Mouse (Mus musculus) lung, embryonic 16.5 days (tissue): ENCODE measurements around the gene Lman1l. TPM values are rescaled to one million over a fixed set of nuclear protein-coding genes. Genes with fewer than 3 reads are reported as not detected.
A peak's percentile ranks its signal among the peaks of the same experiment; 100 is the strongest.

Experiments used
- ATAC-seq: fragments of 200-750 bp; cut with Nextera tagmentation; 2 replicates; pipeline ENCODE4 v1.8.0; 2017; ENCODE audit warnings: low read depth, mild to moderate bottlenecking, moderate library complexity
- H3K27ac ChIP-seq: fragments of 300-500 bp; sonication (generic); 2 replicates; pipeline ENCODE4 v1.5.1; 2014; ENCODE audit warnings: mild to moderate bottlenecking, control low read depth, low read length
- H3K27me3 ChIP-seq: fragments of 300-500 bp; sonication (generic); 2 replicates; pipeline ENCODE4 v1.6.1; 2014; ENCODE audit warnings: low read depth, low read length, mixed read lengths; ENCODE audit not compliant: control insufficient read depth, insufficient read depth
- H3K36me3 ChIP-seq: fragments of 300-500 bp; sonication (generic); 2 replicates; pipeline ENCODE4 v1.6.1; 2014; ENCODE audit warnings: low read length; ENCODE audit not compliant: control insufficient read depth, insufficient read depth
- H3K4me1 ChIP-seq: fragments of 300-500 bp; sonication (generic); replicated peaks from 2 replicates; pipeline ENCODE4 v1.6.1; 2014; ENCODE audit warnings: low read length, mixed read lengths; ENCODE audit not compliant: control insufficient read depth, insufficient read depth
- H3K4me2 ChIP-seq: fragments of 300-500 bp; sonication (generic); 2 replicates; pipeline ENCODE4 v1.6.1; 2014; ENCODE audit warnings: low read depth, low read length, control low read depth
- H3K4me3 ChIP-seq: fragments of 300-500 bp; sonication (generic); 2 replicates; pipeline ENCODE4 v1.5.1; 2014; ENCODE audit warnings: mild to moderate bottlenecking, low read length, control low read depth
- H3K9ac ChIP-seq: fragments of 300-500 bp; sonication (generic); 2 replicates; pipeline ENCODE4 v1.6.1; 2014; ENCODE audit warnings: low read length, control low read depth
- H3K9me3 ChIP-seq: fragments of 300-500 bp; sonication (generic); 2 replicates; pipeline ENCODE4 v1.6.1; 2016; ENCODE audit warnings: low read length; ENCODE audit not compliant: control insufficient read depth
- WGBS: fragments of 180-500 bp; shearing (Covaris S2); extraction: QIAGEN DNeasy Blood & Tissue Kit; methylation state at CpG from one replicate; pipeline ENCODE4 v1.1.7; 2014; 5-methylcytosine and 5-hydroxymethylcytosine counted together
- polyA plus RNA-seq: library from polyadenylated mRNA; unstranded; fragments of >200 nt; fragmentation: Nextera tagmentation; extraction: Ambion mirVana; gene quantifications from 2 replicates; pipeline ENCODE4 v1.2.1, GENCODE M21; 2015

The Lman1l gene
- polyA plus RNA-seq, 1 experiment from 2014 or later, result not detected

DNA sequence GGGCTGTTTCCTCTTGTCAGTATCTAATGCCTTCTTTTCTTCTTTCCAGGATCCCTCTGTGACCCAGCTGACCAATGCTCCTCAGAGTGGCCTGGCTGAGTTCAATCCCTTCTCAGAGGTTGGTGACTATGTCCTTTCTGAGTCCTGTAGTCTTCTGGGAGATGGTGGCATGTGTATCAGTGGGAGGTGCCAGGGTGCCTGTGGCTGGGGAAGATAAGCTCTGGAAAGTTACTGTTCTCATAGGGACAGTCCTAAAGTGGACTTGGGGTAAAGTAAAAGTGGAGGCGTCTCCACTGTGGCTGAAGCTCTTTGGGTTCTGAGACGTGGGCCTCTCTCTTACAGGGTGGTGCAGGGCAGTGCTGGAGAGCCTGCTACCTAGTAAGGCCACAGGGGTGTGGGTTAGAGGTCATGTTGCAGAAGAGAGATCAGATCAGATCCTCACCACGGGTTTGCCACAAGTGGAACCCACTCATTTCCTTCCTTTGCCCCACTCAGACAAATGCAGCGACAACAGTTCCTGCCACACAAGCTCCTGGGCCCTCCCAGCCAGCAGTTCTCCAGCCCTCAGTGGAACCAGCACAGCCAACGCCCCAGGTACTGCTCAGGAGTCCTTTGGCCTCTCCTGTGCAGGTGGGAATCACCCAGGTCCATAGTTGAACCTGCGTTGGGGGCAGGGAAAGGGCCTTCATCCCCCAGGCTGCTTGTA, 43.3 kb downstream of the Lman1l start:
- 76% methylated on average over 6 of the region's 6 CpGs for WGBS
- H3K4me3 ChIP-seq, result no peak overlapping the region
- peaks cover 23% of the 10 kb centered on the region for H3K36me3 ChIP-seq
- H3K9ac ChIP-seq, result no peak overlapping the region
- H3K27ac ChIP-seq, result no peak overlapping the region
- no peak overlapping the region for H3K4me2 ChIP-seq
- no peak for ATAC-seq
- H3K9me3 ChIP-seq, result no peaks in the 10 kb centered on the region
- no peaks in the 10 kb centered on the region for H3K4me1 ChIP-seq
- no peaks in the 10 kb centered on the region for H3K27me3 ChIP-seq

DNA sequence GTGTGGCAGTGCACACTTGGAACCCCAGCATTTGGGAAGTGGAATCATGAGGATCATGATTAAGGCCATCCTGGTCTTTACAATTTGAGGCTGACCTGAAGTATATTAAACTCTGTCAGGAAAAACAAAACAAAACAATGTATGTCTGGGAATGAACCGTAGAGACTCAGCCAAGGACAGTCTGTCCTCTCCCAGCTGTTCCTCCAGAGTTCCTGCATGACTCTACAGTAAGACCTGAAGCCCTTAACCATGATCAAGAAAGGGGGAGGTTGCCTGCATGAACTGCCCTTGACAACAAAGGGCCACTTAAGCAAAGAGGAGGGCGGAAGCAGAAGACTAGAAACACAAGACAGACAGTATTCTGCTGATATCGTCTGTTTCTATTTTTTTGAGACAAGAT, 45.0 kb downstream of the Lman1l start:
- Histone ChIP-seq H3K9me3 (no peaks in the 10 kb centered on the region), H3K27ac (no peak overlapping the region), H3K4me1 (no peaks in the 10 kb centered on the region), H3K4me2 (no peak overlapping the region), H3K4me3 (no peak overlapping the region), H3K27me3 (no peaks in the 10 kb centered on the region), H3K36me3 (peaks cover 21% of the 10 kb centered on the region), H3K9ac (no peak overlapping the region)
- WGBS, result 69% methylated on average over 3 of the region's 3 CpGs
- ATAC-seq, result no peak

- H3K27me3 ChIP-seq, result no peaks in the 10 kb centered on the region
- no peak overlapping the region for H3K9ac ChIP-seq
- no peak for ATAC-seq
- H3K4me2 ChIP-seq, result no peak overlapping the region
- H3K36me3 ChIP-seq, result peaks cover 13% of the 10 kb centered on the region
- H3K4me1 ChIP-seq, result no peaks in the 10 kb centered on the region
- H3K27ac ChIP-seq, result no peak overlapping the region
- no peaks in the 10 kb centered on the region for H3K9me3 ChIP-seq
- no peak overlapping the region for H3K4me3 ChIP-seq
Measured at GRCm38 (mm10) chr9:57574397-57574796, 46.2 kb downstream of the Lman1l start.

- Histone ChIP-seq H3K9ac (no peak overlapping the region), H3K9me3 (no peaks in the 10 kb centered on the region), H3K4me3 (no peak overlapping the region), H3K4me2 (no peak overlapping the region), H3K36me3 (peaks cover 2% of the 10 kb centered on the region; the same call in 1 of the 2 replicates), H3K4me1 (0 out of 2 replicates have a peak, but pooled peaks cover 2% of the 10 kb centered on the region), H3K27ac (no peak overlapping the region), H3K27me3 (no peaks in the 10 kb centered on the region)
- 92% methylated on average over 6 of the region's 6 CpGs for WGBS
- no peak for ATAC-seq
Measured at GRCm38 (mm10) chr9:57568500-57568899, 52.1 kb downstream of the Lman1l start.

DNA sequence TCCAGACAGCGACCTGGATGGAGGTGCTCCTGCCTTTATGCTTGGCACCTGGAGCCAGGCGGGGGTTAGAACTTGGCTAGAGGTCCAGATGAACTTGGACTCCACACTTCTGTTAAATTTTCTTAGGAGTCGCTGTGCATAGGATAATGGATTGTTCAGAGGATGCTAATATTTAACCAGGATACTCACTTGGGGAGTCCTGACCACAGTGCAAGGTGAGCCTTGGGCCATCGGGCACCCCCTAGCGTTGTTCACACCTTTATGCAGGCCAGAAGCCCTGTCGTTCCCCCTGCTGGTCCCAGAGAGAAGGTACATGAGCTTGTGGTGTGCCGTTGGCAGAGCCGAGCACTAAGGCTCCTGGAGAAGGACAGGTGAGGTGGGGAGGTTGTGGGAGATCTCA, 53.7 kb downstream of the Lman1l start:
- 47% methylated on average over 8 of the region's 8 CpGs for WGBS
- no peak overlapping the region for H3K27ac ChIP-seq
- peaks cover 13% of the 10 kb centered on the region for H3K4me1 ChIP-seq
- no peak for ATAC-seq
- no peak overlapping the region for H3K4me2 ChIP-seq
- no peak overlapping the region for H3K4me3 ChIP-seq
- H3K9me3 ChIP-seq, result no peaks in the 10 kb centered on the region
- H3K27me3 ChIP-seq, result no peaks in the 10 kb centered on the region
- peaks cover 2% of the 10 kb centered on the region; the same call in 1 of the 2 replicates for H3K36me3 ChIP-seq
- no peak overlapping the region for H3K9ac ChIP-seq

GRCm38 (mm10) chr9:57565741-57566221, 54.8 kb downstream of the Lman1l start:
- H3K27me3 ChIP-seq, result no peaks in the 10 kb centered on the region
- H3K36me3 ChIP-seq, result no peaks in the 10 kb centered on the region
- H3K4me2 ChIP-seq, result no peak overlapping the region
- no peak overlapping the region for H3K9ac ChIP-seq
- 42% methylated on average over 10 of the region's 10 CpGs for whole genome bisulfite sequencing
- H3K4me3 ChIP-seq, result no peak overlapping the region
- ATAC-seq, result no peak
- H3K9me3 ChIP-seq, result no peaks in the 10 kb centered on the region
- H3K27ac ChIP-seq, result no peak overlapping the region
- peaks cover 19% of the 10 kb centered on the region for H3K4me1 ChIP-seq

- 79% methylated on average over 6 of the region's 6 CpGs for WGBS
- peaks cover 19% of the 10 kb centered on the region for H3K4me1 ChIP-seq
- H3K4me3 ChIP-seq, result no peak overlapping the region
- H3K9ac ChIP-seq, result no peak overlapping the region
- no peak overlapping the region for H3K4me2 ChIP-seq
- no peak overlapping the region for H3K27ac ChIP-seq
- no peak for ATAC-seq
- no peaks in the 10 kb centered on the region for H3K9me3 ChIP-seq
- no peaks in the 10 kb centered on the region for H3K36me3 ChIP-seq
- H3K27me3 ChIP-seq, result no peaks in the 10 kb centered on the region
Measured at GRCm38 (mm10) chr9:57564609-57565008, 56.0 kb downstream of the Lman1l start.

DNA sequence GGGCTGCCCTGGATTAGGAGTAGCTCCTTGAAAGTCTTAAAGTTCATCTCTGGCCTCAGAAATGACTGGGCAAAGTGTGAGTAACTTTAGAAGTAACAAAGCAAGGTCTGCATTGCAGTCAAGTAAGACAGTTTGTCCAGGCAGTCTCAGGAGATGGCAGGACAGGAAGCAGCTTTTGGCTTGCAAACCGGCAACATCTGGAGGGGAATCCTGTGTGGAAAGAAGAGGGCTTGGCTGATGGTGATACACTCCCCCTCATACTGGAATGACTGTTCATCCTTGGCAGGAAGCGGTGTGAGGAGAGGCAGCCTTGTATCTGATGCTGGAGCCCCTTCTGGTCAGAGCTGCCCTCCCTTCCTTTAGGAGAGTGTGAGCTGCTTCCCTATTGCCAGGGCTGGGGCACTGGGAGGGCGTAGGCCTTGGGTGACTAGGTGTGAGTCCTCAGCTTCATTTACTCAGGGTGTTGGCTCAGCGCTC, 57.6 kb downstream of the Lman1l start:
- Histone ChIP-seq H3K4me1 (peaks cover 19% of the 10 kb centered on the region), H3K4me2 (no peak overlapping the region)

DNA sequence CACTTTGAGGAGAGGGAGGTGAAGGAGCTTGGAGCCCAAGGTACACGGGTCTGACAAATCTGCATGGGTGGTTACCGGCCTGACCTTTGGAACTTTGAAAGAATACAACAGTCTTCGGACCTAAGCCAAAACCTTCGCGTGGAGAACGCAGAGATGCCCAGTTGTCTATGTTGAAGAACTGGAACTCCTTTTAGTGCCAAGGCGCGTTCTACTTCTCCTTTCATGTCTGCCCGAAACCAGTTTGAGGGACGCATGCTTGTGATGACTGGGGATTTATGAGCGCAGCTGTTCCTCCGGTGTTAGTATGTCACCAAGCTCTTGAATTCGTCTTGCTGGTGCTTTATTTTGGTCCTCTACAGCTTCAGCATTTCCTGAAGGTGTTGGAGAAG, 58.9 kb downstream of the Lman1l start:
- H3K27ac ChIP-seq, result no peak overlapping the region
- H3K4me3 ChIP-seq, result peak overlapping the region; percentile 74
- peaks cover 19% of the 10 kb centered on the region for H3K4me1 ChIP-seq
- WGBS, result 67% methylated on average over 13 of the region's 13 CpGs
- no peaks in the 10 kb centered on the region for H3K36me3 ChIP-seq
- H3K9me3 ChIP-seq, result no peaks in the 10 kb centered on the region
- ATAC-seq, result no peak
- H3K27me3 ChIP-seq, result no peaks in the 10 kb centered on the region
- peak overlapping the region; percentile 79; the same call in 1 of the 2 replicates for H3K9ac ChIP-seq
- peak overlapping the region; percentile 63 for H3K4me2 ChIP-seq

More for the DNA sequence above, 57.6 kb downstream of the Lman1l start:
- no peak overlapping the region for H3K4me3 ChIP-seq
- H3K9me3 ChIP-seq, result no peaks in the 10 kb centered on the region
- 38% methylated on average over 4 of the region's 4 CpGs for WGBS
- H3K27me3 ChIP-seq, result no peaks in the 10 kb centered on the region
- no peak overlapping the region; the same call in 1 of the 2 replicates for H3K27ac ChIP-seq
- 0 out of 2 replicates have a peak overlapping the region, but pooled peaks have one; percentile 21 for H3K9ac ChIP-seq
- H3K36me3 ChIP-seq, result no peaks in the 10 kb centered on the region
- ATAC-seq, result peak; percentile 10; the same call in 1 of the 2 replicates
